Mouse (Mus musculus): Measurements from ENCODE around the gene Colec11.

Gene Colec11

GRCm38 (mm10) chr12:28607546-28608305 is 15.5 kb downstream of the Colec11 start:
- in situ Hi-C loops (cut with MboI, MseI), result no loop called here

GRCm38 (mm10) chr12:28603494-28603893 is 19.7 kb downstream of the Colec11 start:
- in situ Hi-C loops (cut with MboI, MseI), result no loop called here

- in situ Hi-C loops (cut with MboI, MseI), result no loop called here
Observed at GRCm38 (mm10) chr12:28602259-28602658, 20.9 kb downstream of the Colec11 start.

- in situ Hi-C loops (cut with MboI, MseI), result loop anchor here (10.0 to 25.0 kb wide), 6 partner anchors 246 to 1996 kb away; no protein-coding TSS in a partner anchor
Observed at GRCm38 (mm10) chr12:28598526-28598991, 24.6 kb downstream of the Colec11 start.

- in situ Hi-C loops (cut with MboI, MseI), result loop anchor here (10.0 to 25.0 kb wide), 6 partner anchors 247 to 1997 kb away; no protein-coding TSS in a partner anchor
Observed at GRCm38 (mm10) chr12:28598110-28598509, 25.1 kb downstream of the Colec11 start.

- in situ Hi-C loops (cut with MboI, MseI), result loop anchor here (10.0 to 25.0 kb wide), 6 partner anchors 247 to 1997 kb away; no protein-coding TSS in a partner anchor
Observed at GRCm38 (mm10) chr12:28597699-28598098, 25.5 kb downstream of the Colec11 start.

GRCm38 (mm10) chr12:28596851-28597250 is 26.3 kb downstream of the Colec11 start:
- in situ Hi-C loops (cut with MboI, MseI), result loop anchor here (10.0 to 25.0 kb wide), 6 partner anchors 248 to 1998 kb away; no protein-coding TSS in a partner anchor

GRCm38 (mm10) chr12:28590428-28590827 is 32.7 kb downstream of the Colec11 start:
- in situ Hi-C loops (cut with MboI, MseI), result loop anchor here (10.0 to 25.0 kb wide), 6 partner anchors 254 to 2004 kb away; no protein-coding TSS in a partner anchor

GRCm38 (mm10) chr12:28589090-28589868 is 33.9 kb downstream of the Colec11 start:
- in situ Hi-C loops (cut with MboI, MseI), result loop anchor here (10.0 to 25.0 kb wide), 4 partner anchors 696 to 1448 kb away; no protein-coding TSS in a partner anchor

GRCm38 (mm10) chr12:28587949-28588348 is 35.2 kb downstream of the Colec11 start:
- in situ Hi-C loops (cut with MboI, MseI), result loop anchor here (10.0 to 25.0 kb wide), 4 partner anchors 697 to 1449 kb away; no protein-coding TSS in a partner anchor

- in situ Hi-C loops (cut with MboI, MseI), result loop anchor here (10.0 to 25.0 kb wide), 4 partner anchors 701 to 1453 kb away; no protein-coding TSS in a partner anchor
Observed at GRCm38 (mm10) chr12:28584036-28584435, 39.1 kb downstream of the Colec11 start.

GRCm38 (mm10) chr12:28582423-28582822 is 40.8 kb downstream of the Colec11 start, which contains the start of gene Allc:
Gene Allc, minus strand, starts transcription at chr12:28582523.
- in situ Hi-C loops (cut with MboI, MseI), result loop anchor here (10.0 to 25.0 kb wide), 4 partner anchors 702 to 1455 kb away; no protein-coding TSS in a partner anchor

- in situ Hi-C loops (cut with MboI, MseI), result loop anchor here (25.0 kb wide), 3 partner anchors 733 to 1458 kb away; no protein-coding TSS in a partner anchor
Observed at GRCm38 (mm10) chr12:28579132-28579531, 44.0 kb downstream of the Colec11 start.

GRCm38 (mm10) chr12:28578147-28578546 is 45.0 kb downstream of the Colec11 start:
- in situ Hi-C loops (cut with MboI, MseI), result loop anchor here (25.0 kb wide), 3 partner anchors 734 to 1459 kb away; no protein-coding TSS in a partner anchor

GRCm38 (mm10) chr12:28575366-28576070 is 47.7 kb downstream of the Colec11 start:
- in situ Hi-C loops (cut with MboI, MseI), result loop anchor here (25.0 kb wide), 3 partner anchors 737 to 1462 kb away; no protein-coding TSS in a partner anchor

- in situ Hi-C loops (cut with MboI, MseI), result no loop called here
Observed at GRCm38 (mm10) chr12:28572241-28572640, 50.9 kb downstream of the Colec11 start.

- in situ Hi-C loops (cut with MboI, MseI), result no loop called here
Observed at GRCm38 (mm10) chr12:28552299-28552698, 70.9 kb downstream of the Colec11 start, which contains the start of gene Dcdc2c. Gene Dcdc2c, minus strand, starts transcription at chr12:28552399.

- in situ Hi-C loops (cut with MboI, MseI), result no loop called here
Observed at GRCm38 (mm10) chr12:28551775-28552174, 71.4 kb downstream of the Colec11 start.

- in situ Hi-C loops (cut with MboI, MseI), result no loop called here
Observed at GRCm38 (mm10) chr12:28548887-28549286, 74.3 kb downstream of the Colec11 start.
